Mouse (Mus musculus) stomach, embryonic 14.5 days (tissue): ENCODE measurements around the gene Col4a4. TPM values are rescaled to one million over a fixed set of nuclear protein-coding genes. Genes with fewer than 3 reads are reported as not detected.

ENCODE experiments used
- ATAC-seq: fragments of 200-750 bp; cut with Nextera tagmentation; 2 replicates; pipeline ENCODE4 v1.8.0; 2017; ENCODE audit warnings: low read depth, moderate TSS enrichment; ENCODE audit not compliant: insufficient number of reproducible peaks, insufficient read depth, low FRiP score
- H3K27ac ChIP-seq: fragments of 300-500 bp; sonication (generic); 2 replicates; pipeline ENCODE4 v1.5.1; 2014; ENCODE audit warnings: mild to moderate bottlenecking, low read length, moderate library complexity, mixed read lengths
- H3K27me3 ChIP-seq: fragments of 300-500 bp; sonication (generic); 2 replicates; pipeline ENCODE4 v1.6.1; 2014; ENCODE audit warnings: low read length, control low read depth, mixed read lengths; ENCODE audit not compliant: control insufficient read depth, insufficient read depth
- H3K36me3 ChIP-seq: fragments of 300-500 bp; sonication (generic); 2 replicates; pipeline ENCODE4 v1.6.1; 2014; ENCODE audit warnings: mild to moderate bottlenecking, control low read depth, low read length, moderate library complexity, mixed read lengths; ENCODE audit not compliant: control insufficient read depth, insufficient read depth
- H3K4me1 ChIP-seq: fragments of 300-500 bp; sonication (generic); 2 replicates; pipeline ENCODE4 v1.6.1; 2014; ENCODE audit warnings: low read length, control low read depth, mixed read lengths; ENCODE audit not compliant: control insufficient read depth, insufficient read depth
- H3K4me2 ChIP-seq: fragments of 300-500 bp; sonication (generic); replicated peaks from 2 replicates; pipeline ENCODE4 v1.6.1; 2014; ENCODE audit warnings: low read depth, low read length, control low read depth
- H3K4me3 ChIP-seq: fragments of 300-500 bp; sonication (generic); 2 replicates; pipeline ENCODE4 v1.5.1; 2014; ENCODE audit warnings: low read depth, low read length, control low read depth
- H3K9ac ChIP-seq: fragments of 300-500 bp; sonication (generic); replicated peaks from 2 replicates; pipeline ENCODE4 v1.6.1; 2014; ENCODE audit warnings: low read depth, mild to moderate bottlenecking, control low read depth, low read length, moderate library complexity, mixed read lengths
- H3K9me3 ChIP-seq: fragments of 300-500 bp; sonication (generic); 2 replicates; pipeline ENCODE4 v1.6.1; 2016; ENCODE audit warnings: low read depth, low read length, control low read depth; ENCODE audit not compliant: control insufficient read depth
- WGBS: fragments of 180-500 bp; shearing (Covaris S2); extraction: QIAGEN DNeasy Blood & Tissue Kit; methylation state at CpG from one replicate; pipeline ENCODE4 v1.1.7; 2014; 5-methylcytosine and 5-hydroxymethylcytosine counted together
- polyA plus RNA-seq: library from polyadenylated mRNA; unstranded; fragments of >200 nt; fragmentation: Nextera tagmentation; extraction: Ambion mirVana; gene quantifications from 2 replicates; pipeline ENCODE4 v1.2.1, GENCODE M21; 2014

Col4a4 gene
- polyA plus RNA-seq, 1 experiment from 2014 or later = 0.90 TPM

DNA sequence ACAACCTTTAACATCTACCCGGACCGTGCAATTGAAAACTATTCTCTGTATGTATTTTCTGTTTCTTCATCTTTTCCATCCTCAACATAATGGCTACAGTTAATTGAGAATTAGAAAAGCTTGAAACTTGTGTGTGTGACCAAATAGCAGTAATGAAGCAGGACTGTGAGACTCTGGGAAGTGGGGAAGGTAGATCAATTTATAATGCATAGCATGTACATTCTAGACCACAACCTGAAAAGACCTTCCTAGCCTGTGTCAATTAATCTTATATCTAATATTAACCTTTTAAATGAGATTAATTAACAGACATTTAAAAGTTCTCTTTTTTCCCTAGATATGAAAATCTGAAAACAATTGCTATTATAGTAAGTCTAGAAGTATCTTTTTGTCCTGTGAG lies 42.7 kb downstream of the Col4a4 start:
- H3K36me3 ChIP-seq = no peaks in the 10 kb centered on the region
- H3K9ac ChIP-seq = no peak overlapping the region
- no peak for ATAC-seq
- H3K4me1 ChIP-seq = no peaks in the 10 kb centered on the region
- no peaks in the 10 kb centered on the region for H3K9me3 ChIP-seq
- no peak overlapping the region for H3K4me3 ChIP-seq
- no peak overlapping the region for H3K4me2 ChIP-seq
- no peak overlapping the region for H3K27ac ChIP-seq
- 82% methylated on average over 2 of the region's 2 CpGs for WGBS
- H3K27me3 ChIP-seq = no peaks in the 10 kb centered on the region

DNA sequence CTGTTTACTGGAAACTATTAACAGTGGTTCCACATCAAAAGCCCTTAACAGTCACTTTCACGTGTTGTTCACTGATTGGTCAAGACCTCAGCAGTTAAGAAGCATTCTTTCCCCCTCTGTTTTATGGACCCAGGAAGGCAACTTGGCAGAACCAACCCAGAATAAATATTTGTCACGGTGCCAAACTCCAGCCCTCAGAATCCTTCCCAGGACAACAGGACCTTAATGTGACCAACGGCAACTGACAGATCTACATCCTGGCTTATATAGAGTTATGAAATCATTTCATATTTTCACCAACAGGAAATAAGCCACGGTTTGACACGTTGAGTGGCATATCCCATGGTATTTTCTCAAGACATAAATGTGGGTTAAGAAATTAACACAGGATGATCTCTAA lies 46.6 kb downstream of the Col4a4 start:
- Histone ChIP-seq H3K4me1 (no peaks in the 10 kb centered on the region), H3K4me2 (no peak overlapping the region), H3K27me3 (no peaks in the 10 kb centered on the region), H3K27ac (no peak overlapping the region), H3K9ac (no peak overlapping the region), H3K36me3 (no peaks in the 10 kb centered on the region), H3K9me3 (no peaks in the 10 kb centered on the region), H3K4me3 (no peak overlapping the region)
- 70% methylated on average over 5 of the region's 5 CpGs for WGBS
- no peak for ATAC-seq

DNA sequence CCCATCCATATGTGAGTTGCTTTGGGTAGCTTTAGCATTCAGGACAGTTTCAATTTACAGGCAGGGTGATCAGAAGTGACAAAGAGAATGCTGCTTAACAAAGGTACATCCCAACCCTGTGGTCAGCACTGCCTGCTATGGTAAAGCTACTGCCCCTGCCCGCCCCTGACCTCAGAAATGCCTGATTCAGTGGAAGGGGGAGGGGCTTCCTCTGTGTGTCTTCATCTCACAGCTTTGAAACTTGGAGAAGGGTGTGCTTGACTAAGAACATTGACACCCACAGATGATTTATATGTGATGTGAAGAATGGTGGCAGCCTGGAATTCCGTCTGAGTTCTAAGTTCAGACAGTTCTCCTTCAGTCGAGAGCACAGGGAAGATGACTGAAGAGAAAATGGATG lies 48.8 kb downstream of the Col4a4 start:
- no peak for ATAC-seq

DNA sequence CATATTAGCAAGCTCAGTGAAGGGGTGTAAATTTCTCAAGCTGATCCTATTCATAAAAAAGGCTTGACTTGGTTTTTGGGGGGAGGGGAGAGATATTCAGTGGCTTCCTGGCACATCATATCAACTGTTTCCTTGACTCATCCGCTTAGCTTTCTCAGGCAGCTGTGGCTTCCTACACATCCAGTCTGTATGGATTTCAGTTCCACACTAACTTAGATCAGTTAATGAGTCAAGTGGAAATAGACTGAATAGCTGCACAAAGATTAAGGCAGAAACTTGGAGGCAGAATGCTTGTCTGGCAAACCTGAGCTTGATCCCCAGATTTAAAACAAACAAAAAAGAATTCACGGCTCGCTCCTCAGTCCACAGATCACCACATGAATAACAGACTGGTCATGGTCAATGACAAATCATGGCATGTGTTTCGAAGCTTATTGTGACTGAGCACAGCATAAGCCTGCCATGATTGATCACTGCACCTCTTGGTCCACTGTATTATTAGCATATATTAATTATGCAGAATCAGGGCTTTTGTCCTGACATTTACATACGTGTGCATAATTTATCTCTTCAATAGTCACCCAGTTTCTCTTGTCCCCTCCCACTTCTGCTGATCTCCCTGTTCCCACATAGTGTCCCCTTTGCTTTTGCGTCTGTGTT lies 50.0 kb downstream of the Col4a4 start:
- Histone ChIP-seq H3K36me3 (no peaks in the 10 kb centered on the region), H3K4me2 (no peak overlapping the region), H3K9me3 (no peaks in the 10 kb centered on the region), H3K4me3 (no peak overlapping the region), H3K27ac (no peak overlapping the region), H3K9ac (no peak overlapping the region), H3K27me3 (no peaks in the 10 kb centered on the region), H3K4me1 (no peaks in the 10 kb centered on the region)
- 54% methylated on average over 6 of the region's 6 CpGs for WGBS
- ATAC-seq = no peak

More for the DNA sequence above, 48.8 kb downstream of the Col4a4 start:
- H3K4me2 ChIP-seq = no peak overlapping the region
- 48% methylated on average over 3 of the region's 3 CpGs for WGBS
- no peaks in the 10 kb centered on the region for H3K4me1 ChIP-seq
- no peak overlapping the region for H3K4me3 ChIP-seq
- no peak overlapping the region for H3K27ac ChIP-seq
- H3K9ac ChIP-seq = no peak overlapping the region
- no peaks in the 10 kb centered on the region for H3K36me3 ChIP-seq
- H3K9me3 ChIP-seq = no peaks in the 10 kb centered on the region
- H3K27me3 ChIP-seq = no peaks in the 10 kb centered on the region

DNA sequence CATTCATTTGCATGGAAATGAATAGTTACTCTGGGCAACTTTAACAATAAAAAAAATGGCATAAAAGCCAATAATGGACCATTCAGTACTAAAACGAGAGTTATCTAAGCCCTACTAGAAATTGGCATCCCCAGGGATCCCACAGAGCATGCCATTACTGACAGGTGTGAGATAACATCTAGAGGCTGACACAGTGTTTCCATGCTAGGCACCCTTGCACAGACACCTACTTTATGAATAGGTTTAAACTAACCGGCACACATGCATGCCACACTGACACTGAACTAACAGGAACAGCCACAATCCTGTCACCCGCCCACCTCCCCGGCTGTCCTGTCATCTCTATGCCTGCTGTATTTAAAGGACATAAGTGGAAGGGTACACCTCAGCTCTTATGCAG lies 58.7 kb downstream of the Col4a4 start:
- no peak for ATAC-seq
- Histone ChIP-seq H3K4me2 (no peak overlapping the region), H3K9ac (no peak overlapping the region), H3K27me3 (no peaks in the 10 kb centered on the region), H3K27ac (no peak overlapping the region), H3K9me3 (no peaks in the 10 kb centered on the region), H3K4me3 (no peak overlapping the region), H3K4me1 (no peaks in the 10 kb centered on the region), H3K36me3 (no peaks in the 10 kb centered on the region)
- WGBS = 77% methylated on average over 4 of the region's 4 CpGs

DNA sequence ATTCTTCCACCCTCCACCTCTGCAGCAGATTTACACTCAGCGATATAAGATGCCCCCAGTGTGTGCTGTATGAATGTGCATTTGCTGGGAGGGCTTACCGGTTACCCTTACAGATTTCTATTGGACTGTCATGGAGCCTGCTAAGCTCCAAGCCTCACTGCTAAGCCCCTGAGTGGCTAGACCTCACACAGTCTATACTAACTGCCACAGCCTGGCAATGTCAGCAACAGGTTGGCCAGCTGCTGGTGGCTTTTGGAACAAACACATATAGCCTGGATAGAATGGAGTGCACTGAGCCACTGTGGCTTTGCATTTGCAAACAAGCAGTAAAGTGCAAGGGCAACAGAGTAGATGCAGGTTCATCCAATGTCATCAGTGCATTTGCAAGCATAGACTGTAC lies 94.7 kb downstream of the Col4a4 start:
- Histone ChIP-seq H3K4me3 (no peak overlapping the region), H3K36me3 (no peaks in the 10 kb centered on the region), H3K27me3 (no peaks in the 10 kb centered on the region), H3K9ac (no peak overlapping the region), H3K27ac (no peak overlapping the region), H3K4me1 (no peaks in the 10 kb centered on the region), H3K9me3 (no peaks in the 10 kb centered on the region), H3K4me2 (no peak overlapping the region)
- 73% methylated on average over 2 of the region's 2 CpGs for WGBS
- no peak for ATAC-seq

DNA sequence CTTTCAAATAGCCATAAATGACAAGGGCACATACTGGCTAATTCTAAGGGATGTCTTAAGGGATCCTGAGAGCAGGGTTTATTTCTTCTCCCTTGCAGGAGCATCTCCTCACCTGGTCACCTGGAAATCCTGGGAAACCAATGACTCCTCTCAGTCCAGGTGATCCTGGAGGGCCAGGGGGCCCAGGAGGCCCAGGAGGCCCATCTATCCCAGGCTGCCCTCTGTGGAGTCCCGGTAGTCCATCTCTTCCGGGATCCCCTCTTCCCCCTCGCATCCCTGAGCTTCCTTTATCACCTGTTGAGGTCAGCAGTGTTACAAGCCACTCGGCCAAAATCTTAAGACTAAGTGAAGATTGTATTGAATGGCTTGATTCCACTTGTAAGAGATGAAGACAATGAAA lies 100.3 kb downstream of the Col4a4 start:
- 82% methylated on average over 4 of the region's 4 CpGs for WGBS
- no peak overlapping the region for H3K27ac ChIP-seq
- no peak for ATAC-seq
- no peak overlapping the region for H3K9ac ChIP-seq
- no peaks in the 10 kb centered on the region for H3K27me3 ChIP-seq
- no peaks in the 10 kb centered on the region for H3K4me1 ChIP-seq
- H3K4me2 ChIP-seq = no peak overlapping the region
- H3K9me3 ChIP-seq = no peaks in the 10 kb centered on the region
- no peaks in the 10 kb centered on the region for H3K36me3 ChIP-seq
- no peak overlapping the region for H3K4me3 ChIP-seq

DNA sequence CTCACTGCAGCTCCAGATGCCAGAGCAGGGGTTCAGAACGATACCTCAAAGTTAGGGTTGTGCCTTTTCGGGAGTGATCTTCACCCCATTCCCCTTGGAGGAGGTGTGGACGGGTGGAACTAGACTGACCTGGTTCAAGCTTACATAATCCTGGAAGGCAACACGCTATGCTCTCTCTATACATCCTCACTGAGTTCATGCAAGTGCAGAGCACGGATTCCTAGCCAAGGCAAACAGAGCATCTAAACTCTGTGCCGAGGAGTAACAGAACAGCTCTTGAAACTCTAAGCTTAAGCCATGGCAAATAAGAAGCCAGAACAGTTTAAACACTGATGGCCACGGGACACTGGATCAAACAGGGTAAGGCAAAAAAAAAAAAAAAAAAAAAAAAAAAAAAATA lies 104.3 kb downstream of the Col4a4 start:
- no peak for ATAC-seq
- Histone ChIP-seq H3K4me2 (no peak overlapping the region), H3K27me3 (no peaks in the 10 kb centered on the region), H3K27ac (no peak overlapping the region), H3K9ac (no peak overlapping the region), H3K9me3 (no peaks in the 10 kb centered on the region), H3K4me1 (no peaks in the 10 kb centered on the region), H3K4me3 (no peak overlapping the region), H3K36me3 (no peaks in the 10 kb centered on the region)
- WGBS = 70% methylated on average over 7 of the region's 7 CpGs
